Mouse (Mus musculus) right cerebral cortex, postnatal 14 days (tissue): ENCODE data around the gene Olfr1058.
"Not testable (repeated sequence)": the region's sequence is repeated elsewhere in the genome, so short reads cannot be mapped to it uniquely, and the experiment has no call there.

Source experiments
- DNase-seq: peaks from one replicate; pipeline ENCODE4 v3.0.0; 2022

Gene Olfr1058

DNA sequence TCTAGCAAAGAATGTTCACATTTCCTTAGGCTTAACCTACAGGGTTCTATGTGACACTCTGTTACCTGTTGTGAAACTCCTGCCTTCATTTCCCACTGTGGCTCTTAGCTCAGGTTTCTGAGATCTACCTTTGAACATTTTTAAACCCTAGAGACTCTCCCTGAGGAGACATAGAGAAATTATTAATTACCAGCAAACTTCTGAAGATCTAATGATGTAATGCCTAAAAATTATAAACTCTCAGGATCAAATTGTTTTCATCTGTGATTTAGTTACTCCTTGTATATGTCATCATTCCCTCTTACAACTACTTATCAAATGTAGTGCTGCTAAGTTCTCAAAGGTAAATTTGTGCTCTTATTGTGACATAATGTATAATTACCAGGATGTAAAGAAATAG lies at the start of gene Olfr1058:
Olfr1058 (minus strand) TSS at position 101 of the 400 bp plus-strand sequence.
- DNase-seq, result not testable (repeated sequence)

DNA sequence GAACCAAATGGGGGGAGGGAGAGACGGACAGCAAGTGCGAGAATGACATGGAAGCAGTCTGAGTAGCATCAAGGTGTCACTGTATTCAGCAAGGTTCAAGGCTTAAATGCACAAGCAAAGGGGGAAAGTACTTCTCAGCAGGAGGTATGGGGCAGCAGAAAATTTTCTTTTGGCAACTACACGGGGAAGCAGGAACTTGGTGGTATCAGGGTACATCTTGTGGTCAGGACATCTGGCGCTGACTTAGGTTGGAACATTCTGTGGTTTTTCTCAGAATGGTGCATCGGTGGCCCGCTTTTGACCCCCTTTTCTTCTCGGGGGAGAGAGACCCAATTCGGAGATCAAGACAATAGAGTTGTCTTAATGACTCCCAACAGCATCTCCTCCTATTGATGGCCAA lies 40.1 kb upstream of the Olfr1058 start:
- not testable (repeated sequence) for DNase-seq

DNA sequence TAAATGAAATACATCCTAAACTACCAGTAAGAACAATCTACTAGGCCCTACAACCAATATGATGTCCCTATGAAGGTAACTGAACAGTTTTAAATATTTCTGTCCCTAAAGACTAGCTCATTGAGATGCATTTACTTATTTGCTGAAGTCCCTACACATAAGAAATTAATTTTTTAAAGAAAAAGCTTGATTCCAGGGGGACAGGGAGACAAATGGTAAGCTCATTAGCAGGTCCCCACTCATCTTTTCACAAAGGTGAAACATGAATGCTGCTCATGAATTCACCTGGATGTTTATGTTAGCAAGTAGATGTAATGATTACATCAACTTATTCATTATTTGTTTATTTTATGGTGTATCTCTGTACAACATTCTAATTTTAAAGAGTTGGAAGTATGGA lies 38.3 kb upstream of the Olfr1058 start, which contains the start of gene Olfr1062:
Olfr1062 (minus strand) TSS at position 101 of the 400 bp plus-strand sequence.
- DNase-seq, result not testable (repeated sequence)

DNA sequence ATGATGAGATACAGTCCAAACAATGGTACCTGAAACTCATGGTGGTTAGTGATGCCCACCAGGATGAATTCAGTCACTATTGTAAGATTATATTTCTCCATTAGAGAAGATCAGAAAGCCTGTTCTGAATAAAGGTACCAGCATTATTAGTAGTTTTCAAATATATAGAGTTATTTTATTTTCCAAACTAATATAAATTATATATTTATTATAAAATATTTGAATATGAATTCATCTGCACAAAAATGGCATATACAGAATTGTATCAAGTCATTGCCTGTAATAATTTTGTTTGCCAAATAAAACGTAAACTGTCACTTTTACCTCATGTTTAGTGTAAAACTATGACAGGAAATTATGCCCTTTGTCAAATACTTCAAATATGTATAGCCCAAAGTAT lies 25.6 kb upstream of the Olfr1058 start, which contains the start of gene Olfr1061:
Olfr1061 (minus strand) TSS at position 101 of the 400 bp plus-strand sequence.
- DNase-seq, result no peak

DNA sequence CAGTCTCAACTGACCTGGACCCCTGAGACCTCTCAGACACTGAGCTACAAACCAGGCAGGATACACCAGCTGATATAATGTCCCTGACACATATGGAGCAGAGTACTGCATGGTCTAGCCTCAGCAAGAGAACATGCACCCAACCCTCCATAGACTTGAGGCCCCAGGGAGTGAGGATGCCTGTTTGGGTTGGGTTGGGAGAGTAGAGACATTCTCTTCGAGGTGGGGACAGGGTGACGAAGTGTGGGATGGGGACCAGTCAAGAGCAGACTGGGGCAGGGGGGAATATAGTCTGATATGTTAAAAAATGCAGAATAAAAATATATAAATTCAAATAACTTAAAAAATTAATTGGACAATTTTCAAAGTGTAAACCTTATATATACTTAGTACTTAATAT lies 6.8 kb upstream of the Olfr1058 start:
- DNase-seq, result no peak

DNA sequence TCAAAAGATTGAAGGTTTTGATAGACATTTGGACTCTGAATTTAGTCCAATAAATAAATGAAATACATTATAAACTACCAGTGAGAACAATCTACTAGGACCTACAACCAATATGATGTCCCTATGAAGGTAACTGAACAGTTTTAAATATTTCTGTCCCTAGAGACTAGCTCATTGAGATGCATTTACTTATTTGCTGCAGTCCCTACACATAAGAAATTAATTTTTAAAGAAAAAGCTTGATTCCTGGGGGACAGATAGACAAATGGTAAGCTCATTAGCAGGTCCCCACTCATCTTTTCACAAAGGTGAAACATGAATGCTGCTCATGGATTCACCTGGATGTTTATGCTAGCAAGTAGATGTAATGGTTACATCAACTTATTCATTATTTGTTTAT lies 10.1 kb downstream of the Olfr1058 start, which contains the start of gene Olfr1057:
Olfr1057 (minus strand) TSS at position 101 of the 400 bp plus-strand sequence.
- no peak for DNase-seq

DNA sequence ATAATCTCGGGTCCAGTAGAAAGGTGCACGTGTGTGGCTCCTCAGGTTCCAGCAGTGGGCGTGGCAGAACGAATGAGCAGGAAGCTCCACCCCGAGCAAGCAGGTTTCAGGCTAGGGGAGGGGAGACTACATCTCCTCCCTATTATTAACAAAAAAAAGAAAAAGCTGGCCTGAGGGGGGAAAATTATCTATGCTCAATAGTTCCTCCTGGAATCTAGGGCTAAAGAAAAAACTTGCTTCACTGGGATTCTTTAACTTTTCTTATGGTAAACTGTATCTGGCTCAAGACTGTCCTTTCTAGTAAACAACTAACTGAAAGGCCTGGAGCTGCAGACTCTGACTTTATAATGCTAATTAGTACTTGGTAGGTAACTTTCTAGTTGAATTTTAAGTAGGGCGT lies 22.0 kb downstream of the Olfr1058 start:
- DNase-seq, result not testable (repeated sequence)

DNA sequence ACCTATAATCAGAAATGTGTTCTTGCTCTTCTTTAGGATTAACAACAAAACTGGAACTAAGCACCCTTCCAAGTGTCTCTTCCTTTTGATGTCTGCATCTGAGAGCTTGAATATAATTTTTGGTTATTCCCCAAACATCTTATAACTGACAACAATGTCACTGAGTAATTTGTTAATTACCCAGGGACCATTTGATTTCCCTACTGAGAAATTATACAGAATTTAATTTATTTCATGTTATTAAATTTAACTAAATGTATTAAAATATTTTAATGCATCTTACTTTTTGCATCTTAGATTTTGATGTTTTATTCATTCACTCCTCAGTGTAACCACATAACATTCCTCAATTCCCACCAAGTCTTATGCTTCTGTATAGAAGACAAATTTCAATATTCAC lies 26.0 kb downstream of the Olfr1058 start, which contains the start of gene Olfr1056:
Olfr1056 (minus strand) TSS at position 101 of the 400 bp plus-strand sequence.
- DNase-seq, result no peak

DNA sequence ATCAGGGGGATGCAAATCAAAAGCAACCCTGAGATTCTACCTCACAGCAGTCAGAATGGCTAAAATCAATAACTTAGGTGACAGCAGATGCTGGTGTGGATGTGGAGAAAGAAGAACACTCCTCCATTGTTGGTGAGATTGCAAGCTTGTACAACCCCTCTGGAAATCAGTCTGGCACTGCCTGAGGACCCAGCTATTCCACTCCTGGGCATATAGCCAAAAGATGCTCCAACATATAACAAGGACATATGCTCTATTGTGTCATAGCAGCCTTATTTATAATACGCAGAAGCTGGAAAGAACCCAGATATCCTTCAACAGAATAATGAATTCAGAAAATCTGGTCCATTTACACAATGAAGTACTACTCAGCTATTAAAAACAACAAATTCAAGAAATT lies 36.6 kb downstream of the Olfr1058 start:
- not testable (repeated sequence) for DNase-seq

DNA sequence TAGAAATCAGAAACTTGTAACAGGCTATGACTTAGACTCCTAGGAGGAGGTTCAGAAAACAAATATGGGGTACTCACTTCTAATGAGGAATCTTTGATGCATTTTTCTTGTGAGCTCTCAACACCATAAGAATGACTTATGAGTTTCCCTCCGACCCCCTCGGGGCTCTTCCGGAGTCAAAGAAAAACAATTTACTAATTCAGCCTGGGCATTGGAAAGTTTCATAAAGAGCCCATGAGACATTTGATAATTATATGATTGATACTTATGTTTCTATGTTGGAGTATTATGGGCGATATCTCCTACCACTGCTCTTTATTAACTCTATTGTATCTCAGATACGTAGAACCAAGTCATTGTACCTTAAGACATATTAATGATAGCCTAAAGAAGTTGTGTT lies 38.2 kb downstream of the Olfr1058 start, which contains the start of gene Olfr1055:
Olfr1055 (minus strand) TSS at position 101 of the 400 bp plus-strand sequence.
- DNase-seq, result no peak

DNA sequence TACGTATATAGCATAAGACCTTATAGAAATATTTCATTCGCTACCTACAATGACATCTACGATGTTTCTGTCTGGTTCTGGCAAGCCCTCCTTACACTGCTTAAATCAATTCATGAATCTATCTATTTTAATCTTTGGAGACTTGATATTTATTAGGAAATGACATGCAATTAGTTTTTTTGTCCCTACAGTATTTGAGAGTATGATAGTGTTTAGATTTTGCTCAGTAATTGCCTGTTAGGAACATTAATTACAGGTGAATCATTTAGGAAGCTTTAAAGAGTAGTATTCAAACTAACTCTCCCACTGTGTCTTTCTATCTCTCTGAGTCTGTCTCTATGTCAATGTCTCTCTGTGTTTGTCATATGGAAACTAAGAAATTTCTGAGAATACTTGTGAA lies 53.0 kb downstream of the Olfr1058 start, which contains the start of gene Olfr1054:
Olfr1054 (minus strand) TSS at position 101 of the 400 bp plus-strand sequence.
- no peak for DNase-seq
